Mouse (Mus musculus): ENCODE measurements at regions not wholly inside any gene's neighbourhood (a gene's known extent, or its start where the extent isn't known, plus 50 kb on each side); places are given as distances from the start of the nearest gene placed in this dataset.

DNA sequence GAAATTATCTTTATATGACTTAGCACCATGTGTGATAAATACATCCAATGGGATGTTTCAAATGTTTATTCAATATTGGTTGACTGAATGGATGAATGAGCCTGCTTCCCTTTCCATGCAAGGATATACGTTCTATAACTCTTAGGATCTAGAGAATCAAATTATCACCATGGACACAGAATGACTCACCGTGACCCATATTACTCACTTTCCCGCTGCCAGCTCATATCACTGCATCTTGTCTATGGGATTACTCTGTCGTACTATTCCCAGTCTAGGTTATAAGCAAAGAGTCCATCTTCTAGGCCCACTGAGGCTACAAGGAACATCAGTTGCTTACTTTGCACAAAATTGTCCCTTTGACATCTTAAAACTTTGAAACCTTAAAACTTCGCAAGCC, 141.0 kb upstream of the Thbs1 start:
- no peak for DNase-seq (ENCODE audit: low read depth)

- no peak for DNase-seq (ENCODE audit: low read depth)
These were observed 134.6 kb upstream of the Thbs1 start for GRCm38 (mm10) chr2:117977033-117977432.

- DNase-seq (ENCODE audit: low read depth): no peak
These were observed 130.8 kb upstream of the Thbs1 start for GRCm38 (mm10) chr2:117980856-117981255.

DNA sequence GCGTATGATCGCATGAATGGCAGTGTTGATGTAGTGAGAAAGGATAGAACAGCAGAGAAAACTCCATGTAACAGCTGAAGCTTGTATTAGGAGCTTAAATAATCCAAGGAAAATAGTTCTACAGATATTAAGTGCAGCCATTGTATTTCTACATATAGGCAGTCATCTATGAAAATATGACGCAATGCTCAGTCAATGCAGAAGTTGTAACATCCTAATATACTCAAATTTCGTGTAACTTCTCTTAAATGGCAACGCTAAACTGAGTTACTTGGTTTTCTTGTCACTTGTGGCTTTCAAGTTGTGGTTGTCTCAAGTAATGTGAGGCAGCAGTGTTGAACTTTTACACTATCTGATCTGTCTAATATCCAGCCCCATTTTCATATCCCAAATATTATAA, 127.1 kb upstream of the Thbs1 start:
- DNase-seq (ENCODE audit: low read depth): no peak

GRCm38 (mm10) chr2:117987426-117988215, 124.1 kb upstream of the Thbs1 start:
- DNase-seq (ENCODE audit: low read depth): no peak

DNA sequence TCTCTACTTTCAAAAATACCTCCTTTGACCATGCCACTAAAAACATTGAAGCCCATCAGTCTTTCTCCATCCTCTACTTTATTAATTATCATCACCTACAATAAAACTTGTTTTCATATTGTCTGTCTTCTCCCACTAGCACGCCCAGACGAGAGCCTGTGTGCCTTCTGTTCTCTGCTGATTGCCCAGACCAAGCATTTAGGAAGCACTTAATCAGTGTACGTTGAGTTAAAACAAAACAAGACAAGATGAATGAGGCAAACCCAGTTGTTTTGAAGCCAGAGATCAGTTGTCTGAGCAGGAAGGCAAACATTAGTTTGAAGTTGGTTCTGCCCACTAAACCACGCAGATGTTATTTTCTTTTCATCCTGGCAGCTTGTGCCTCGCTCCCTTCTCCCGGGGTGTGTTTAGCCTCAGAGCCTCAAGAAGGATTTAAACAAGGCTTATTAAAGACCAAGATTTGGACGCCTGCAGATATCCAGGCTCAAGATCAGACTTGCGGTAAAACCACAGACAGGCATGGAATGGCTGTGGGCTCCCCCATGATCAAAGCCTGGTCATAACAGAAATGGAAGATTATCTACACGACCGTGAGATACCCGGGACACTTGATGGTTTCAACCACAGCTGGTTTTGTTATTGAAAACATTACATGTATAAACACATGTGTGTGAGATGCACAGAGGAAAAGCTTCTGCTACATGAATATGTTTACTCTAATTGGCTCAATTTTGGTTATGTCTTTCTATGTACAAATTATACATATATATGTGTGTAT, 123.1 kb upstream of the Thbs1 start:
- DNase-seq (ENCODE audit: low read depth): no peak

GRCm38 (mm10) chr2:117989215-117989614, 122.5 kb upstream of the Thbs1 start:
- DNase-seq (ENCODE audit: low read depth): no peak

- DNase-seq (ENCODE audit: low read depth): no peak
These were observed 115.3 kb upstream of the Thbs1 start for GRCm38 (mm10) chr2:117996130-117997083.

GRCm38 (mm10) chr2:117999641-118000040, 112.0 kb upstream of the Thbs1 start:
- DNase-seq (ENCODE audit: low read depth): no peak

DNA sequence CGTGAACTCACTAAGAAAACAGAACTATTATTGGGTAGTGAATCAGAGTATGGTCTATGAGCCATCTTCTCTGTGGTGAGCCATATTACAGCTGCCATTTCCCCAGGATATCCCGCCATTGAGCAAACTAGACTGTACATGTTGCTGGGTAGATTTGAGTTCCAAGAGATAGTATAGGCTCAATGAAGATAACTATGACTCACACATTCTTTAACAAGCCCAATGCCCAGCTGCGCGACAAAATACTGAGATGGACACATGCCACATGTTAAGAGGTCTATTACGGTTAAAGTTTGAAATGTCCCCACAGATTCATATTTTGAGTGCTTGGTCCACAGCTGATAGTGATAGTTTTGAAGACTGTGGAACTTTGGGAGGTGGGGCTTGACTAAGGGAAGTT, 107.5 kb upstream of the Thbs1 start:
- no peak for DNase-seq (ENCODE audit: low read depth)

GRCm38 (mm10) chr2:118007539-118008427, 103.9 kb upstream of the Thbs1 start:
- DNase-seq (ENCODE audit: low read depth): no peak

GRCm38 (mm10) chr2:118011679-118012078, 100.0 kb upstream of the Thbs1 start:
- DNase-seq (ENCODE audit: low read depth): no peak

- DNase-seq (ENCODE audit: low read depth): no peak
These were observed 99.5 kb upstream of the Thbs1 start for GRCm38 (mm10) chr2:118012211-118012610.

- no peak for DNase-seq (ENCODE audit: low read depth)
These were observed 98.5 kb upstream of the Thbs1 start for GRCm38 (mm10) chr2:118013156-118013555.

- no peak for DNase-seq (ENCODE audit: low read depth)
These were observed 96.5 kb upstream of the Thbs1 start for GRCm38 (mm10) chr2:118015182-118015581.

DNA sequence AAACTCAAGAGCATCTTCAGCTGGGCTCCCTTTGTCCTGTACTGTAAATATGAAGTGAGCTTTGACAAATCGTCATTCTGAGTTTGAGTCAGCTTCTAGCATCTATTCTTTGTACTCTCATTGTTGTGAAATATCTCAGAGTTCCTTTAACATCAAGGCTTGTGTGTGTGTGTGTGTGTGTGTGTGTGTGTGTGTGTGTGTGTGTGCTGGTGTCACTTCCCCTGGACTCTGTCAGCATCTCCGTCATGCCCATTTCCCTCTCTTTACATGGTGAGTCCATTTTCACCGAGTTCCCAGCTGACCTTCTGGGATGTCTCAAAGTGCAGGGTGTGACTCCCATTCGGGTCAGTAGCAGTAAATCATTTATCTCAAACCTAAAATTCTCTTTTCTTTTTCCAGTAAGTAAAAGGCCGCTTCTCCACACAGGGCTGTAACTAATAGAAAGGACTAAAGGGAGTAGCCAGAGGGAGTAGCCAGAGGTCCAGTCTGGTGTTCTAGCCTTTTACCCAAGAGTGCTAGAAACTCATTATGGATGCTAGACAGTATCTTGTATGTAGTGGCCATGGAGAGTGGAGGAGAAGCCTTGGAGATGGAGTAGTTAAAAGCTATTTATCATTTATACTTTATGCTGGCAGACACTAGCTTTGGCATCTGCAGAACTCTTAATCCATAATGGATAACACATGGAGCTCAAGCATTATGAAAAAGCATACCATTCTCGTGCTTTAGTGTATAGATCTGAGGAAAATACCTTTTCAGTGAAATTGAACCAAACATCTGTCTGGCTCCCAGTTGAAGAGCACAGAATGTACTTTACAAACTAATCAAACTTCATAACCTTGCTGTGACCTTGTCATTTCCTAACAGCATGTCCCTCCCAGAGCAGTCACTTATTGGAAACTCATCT, 85.6 kb upstream of the Thbs1 start:
- DNase-seq (ENCODE audit: low read depth): no peak

DNA sequence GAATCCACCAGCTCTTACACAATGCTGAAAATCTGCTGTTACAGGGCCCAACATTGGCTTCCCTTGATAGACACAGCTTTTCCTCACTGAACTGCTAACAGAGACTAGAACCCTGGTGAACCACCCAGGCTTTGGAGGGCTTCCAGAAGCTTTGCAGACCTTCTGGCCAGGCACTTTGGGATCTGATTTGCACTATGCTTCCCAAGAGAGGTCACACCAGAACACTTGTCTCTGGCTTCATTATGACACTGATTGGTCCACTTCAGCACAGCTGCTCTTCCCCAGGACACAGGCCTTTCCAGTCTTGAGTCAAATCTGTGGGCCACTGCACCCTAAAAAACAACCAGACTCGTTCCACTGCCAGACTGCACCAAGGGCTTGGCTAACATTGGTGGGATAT, 82.8 kb upstream of the Thbs1 start:
- no peak for DNase-seq (ENCODE audit: low read depth)

DNA sequence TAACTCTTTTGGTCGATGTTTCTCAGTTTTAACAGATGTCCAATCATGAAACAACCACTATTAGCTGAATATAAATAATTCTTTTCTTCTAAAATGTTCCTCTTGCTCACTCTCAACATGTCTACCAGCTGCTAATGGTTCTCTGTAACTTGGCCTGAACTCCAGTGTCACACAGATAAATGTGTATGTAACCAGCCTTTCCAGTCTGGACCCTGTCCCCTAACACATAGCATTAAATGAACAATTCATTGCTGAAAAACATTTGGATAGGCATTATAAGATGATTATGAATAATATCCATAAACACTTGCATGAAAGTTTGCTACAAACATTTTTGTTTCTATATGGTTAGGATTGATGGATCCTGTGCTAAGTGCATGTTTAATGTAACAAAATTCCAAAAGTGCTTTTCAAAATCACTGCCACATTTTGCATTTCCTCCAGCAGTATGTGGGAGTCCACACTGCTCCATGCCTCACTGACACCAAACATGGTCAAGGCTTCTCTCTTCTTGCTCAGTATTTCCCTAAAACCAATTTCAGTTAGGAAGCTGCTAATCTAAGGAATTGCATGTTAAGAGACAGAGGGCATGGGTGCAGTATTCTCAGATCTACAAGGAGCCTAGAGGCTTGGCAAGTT, 82.1 kb upstream of the Thbs1 start:
- no peak for DNase-seq (ENCODE audit: low read depth)

DNA sequence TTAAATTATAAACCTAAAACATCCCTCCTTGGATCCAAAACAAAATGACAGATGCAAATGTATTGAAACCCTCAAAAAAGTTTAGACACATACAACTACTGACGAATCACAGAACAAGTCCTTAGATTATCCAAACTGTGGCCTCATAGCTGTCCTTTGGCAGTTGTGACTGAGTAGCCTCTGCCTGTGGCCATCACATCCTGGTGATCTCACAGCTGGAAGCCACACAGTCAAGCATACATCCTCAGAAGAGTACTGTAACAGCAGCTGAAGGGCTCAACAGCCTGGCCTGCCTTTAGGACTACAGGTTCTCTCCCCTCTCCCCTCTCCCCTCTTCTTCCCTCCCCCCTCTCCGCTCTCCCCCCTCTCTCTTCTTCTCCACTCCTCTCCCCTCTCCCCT, 80.0 kb upstream of the Thbs1 start:
- no peak for DNase-seq (ENCODE audit: low read depth)

DNA sequence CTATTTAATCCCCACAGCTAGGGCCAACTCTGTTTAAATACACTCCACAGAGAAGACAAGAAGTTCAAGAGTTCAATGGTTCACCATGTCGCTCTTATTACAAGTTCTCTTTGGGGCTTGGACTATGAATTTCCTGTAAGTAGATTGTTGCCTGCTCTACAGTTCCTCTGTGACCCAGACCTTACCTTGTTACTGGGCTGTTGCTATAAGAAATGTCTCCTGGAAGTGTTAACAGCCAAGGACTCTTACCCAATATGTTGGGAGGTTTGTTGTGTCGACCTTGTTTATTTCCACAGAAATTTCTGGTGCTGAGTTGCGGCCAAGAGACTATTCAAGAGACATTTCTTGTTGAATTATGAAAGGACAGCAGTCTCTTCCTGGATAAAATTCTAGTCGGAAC, 78.3 kb upstream of the Thbs1 start:
- DNase-seq (ENCODE audit: low read depth): no peak

Measured in gonadal fat pad, adult 2 months (tissue).